Mouse (Mus musculus) cerebellum, adult 8-10 months (tissue): ENCODE measurements around the gene Gnl2.

Experiments
- DNase-seq: peaks from one replicate; pipeline ENCODE4 v3.0.0; 2022

The Gnl2 gene

GRCm38 (mm10) chr4:125093031-125093430 lies 76.6 kb downstream of the Gnl2 start:
- DNase-seq: no peak

DNA sequence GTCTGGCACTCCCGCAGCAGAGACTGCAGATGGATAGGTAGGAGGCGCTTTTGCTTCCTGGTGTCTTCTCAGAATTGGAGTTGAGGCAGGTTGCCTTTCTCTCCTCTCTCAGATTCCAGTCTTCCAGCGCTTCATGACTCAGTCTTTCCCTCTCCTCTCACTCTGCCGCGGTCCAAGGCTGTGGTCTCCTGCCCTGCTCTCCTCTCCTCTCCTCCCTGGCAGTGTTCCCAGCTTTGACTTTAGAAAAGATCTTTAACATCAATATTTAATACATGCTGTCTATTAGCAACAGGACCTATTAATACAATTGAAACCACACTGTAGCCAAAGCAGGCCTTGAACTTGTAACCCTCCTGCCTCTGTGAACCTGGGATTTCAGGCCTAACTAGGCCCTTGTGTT lies 79.7 kb downstream of the Gnl2 start:
- no peak for DNase-seq

- no peak for DNase-seq
Observed at GRCm38 (mm10) chr4:125097412-125097811, 81.0 kb downstream of the Gnl2 start.

GRCm38 (mm10) chr4:125099458-125099857 lies 83.1 kb downstream of the Gnl2 start:
- DNase-seq: peak; percentile 81

DNA sequence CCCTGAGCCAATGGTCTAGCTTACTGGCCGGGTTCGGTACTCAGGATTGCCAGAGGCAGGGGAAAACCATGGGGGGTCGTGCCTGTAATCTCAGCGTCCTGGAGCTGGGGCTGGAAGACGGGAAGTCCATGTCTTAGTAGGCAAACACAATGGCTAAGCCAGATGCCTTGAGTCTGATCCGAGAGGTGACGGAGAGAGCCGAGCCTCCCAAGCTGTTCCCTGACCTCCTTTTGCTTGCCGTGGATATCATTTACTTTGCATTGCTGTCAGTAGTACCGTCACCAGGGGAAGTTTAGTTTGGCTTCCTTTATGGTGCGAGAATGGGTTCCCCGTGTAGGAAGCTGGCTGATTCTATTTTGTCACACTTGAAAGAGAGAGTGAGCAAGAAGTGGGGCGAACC lies 84.9 kb downstream of the Gnl2 start:
- DNase-seq: no peak
